Mouse (Mus musculus) ovary, postnatal 36 days (tissue): Measurements from ENCODE around the gene Sh3d21.
A peak's percentile ranks its signal among the peaks of the same experiment; 100 is the strongest.
"Not testable (repeated sequence)": the region's sequence is repeated elsewhere in the genome, so short reads cannot be mapped to it uniquely, and the experiment has no call there.

Source experiments
- DNase-seq: peaks from one replicate; pipeline ENCODE4 v3.0.0; 2022; ENCODE audit warnings: low spot score, mixed read lengths

Gene Sh3d21

DNA sequence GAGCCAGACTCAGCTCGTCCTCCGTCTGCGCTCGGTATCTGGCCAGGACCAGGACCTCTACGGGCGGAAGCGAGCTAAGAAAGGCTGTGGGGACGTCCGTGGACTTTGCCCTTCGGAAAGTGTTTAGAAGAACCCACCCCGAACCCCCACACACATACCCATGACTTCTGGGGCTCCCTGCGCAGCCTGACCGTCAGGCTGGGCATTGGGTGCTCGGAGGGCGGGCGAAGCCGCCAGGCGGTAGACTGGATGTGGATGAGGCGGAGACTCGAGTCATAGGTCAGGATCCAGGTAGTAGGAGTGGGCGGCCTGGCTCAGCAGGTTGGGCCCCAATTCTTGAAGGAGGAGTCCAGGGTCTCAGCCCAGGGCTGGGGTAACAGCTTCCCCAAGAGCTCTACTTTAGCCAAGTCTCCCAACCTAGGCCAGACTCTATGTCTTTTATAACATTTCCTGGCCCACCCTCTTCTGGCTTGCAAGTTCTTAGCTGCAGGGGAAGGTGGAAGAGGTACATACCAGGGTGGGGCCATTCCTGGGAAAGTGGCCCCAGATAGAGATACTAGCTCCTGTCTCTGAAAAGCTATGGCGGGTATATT lies at the start of gene Sh3d21:
Gene Sh3d21 (minus strand): TSS at position 425 of the 593 bp plus-strand sequence.
- DNase-seq = no peak

DNA sequence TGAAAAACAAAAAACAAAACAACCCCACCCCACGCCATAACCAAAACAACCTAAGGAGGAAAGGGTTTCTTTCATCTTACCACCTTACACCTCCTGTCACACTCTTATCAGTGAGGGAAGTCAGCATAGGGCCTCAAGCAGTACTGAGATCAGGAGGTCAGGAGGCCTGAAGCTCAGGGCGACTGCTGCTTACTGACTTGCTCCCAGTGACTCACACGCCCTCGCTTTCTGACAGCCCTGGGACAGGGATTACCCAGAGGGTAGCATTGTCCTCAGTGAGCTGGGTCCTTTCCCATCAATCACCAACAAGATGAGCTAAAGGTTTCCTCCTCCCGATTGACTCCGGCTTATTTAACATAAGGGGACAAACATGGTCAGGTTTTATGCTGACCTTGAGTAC lies 43.8 kb upstream of the Sh3d21 start:
- DNase-seq = no peak

DNA sequence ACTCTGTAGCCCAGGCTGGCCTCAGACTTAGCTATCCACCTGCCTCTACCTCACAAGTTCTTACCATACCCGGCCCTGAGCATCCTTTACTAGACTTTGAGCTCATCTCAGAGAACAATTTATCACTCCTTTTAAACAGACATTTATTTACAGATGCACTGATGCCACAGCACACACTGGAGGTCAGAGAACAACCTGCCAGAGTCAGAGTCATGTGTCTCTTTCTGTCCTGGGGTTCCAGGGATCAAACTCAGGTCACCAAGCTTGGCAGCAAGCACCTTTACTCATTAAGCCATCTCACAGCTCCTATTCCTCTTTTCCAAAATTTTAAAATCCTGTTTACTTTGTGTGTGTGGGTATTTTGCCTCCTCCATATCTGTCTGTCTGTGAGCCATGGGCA lies 42.1 kb upstream of the Sh3d21 start:
- no peak for DNase-seq

DNA sequence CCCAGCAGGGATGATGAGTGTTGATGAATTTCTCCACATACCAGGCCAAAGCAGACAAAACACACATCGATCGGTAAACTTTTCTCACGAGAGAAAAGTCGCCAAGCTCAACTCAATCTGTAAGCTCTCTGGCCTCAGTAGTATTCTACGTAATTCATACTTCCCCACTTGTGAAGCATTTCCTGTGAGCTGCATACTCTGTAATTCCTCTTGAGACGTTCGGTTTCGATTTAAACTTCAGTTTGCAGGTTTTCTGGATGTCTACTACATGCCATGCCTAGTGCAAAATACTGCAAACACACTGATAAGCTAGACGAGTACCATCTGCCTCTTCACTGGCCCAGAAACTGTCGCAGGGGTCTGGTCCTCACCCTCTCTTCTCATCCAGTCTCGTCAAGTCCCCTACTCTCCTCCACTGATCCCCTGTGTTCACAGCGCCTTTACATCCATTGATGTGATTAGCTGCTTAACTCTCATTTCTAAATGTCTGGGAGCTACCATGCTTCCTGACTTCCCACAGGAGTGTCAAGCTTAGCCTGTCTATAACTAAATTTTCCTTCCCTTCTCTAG lies 41.5 kb upstream of the Sh3d21 start:
- no peak for DNase-seq

DNA sequence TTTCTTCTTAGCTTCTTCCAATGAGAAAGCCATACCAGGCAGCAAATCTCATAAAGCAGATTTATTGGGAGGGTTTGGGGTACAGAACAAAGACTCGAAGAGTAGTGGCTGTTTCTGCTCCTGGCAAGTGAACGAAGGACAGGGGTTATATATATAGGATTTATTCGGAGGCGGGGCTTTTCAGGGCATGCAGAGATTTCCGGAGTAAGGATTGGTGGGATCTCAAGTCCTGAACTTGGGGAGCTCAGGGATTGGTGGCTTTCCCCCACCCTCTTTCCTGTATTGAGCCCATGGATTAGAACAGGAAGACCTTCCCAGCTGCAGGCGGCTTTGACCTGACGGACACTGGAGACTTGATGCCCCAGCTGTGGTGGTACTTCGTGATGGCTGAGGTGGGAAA lies 40.7 kb upstream of the Sh3d21 start:
- no peak for DNase-seq

DNA sequence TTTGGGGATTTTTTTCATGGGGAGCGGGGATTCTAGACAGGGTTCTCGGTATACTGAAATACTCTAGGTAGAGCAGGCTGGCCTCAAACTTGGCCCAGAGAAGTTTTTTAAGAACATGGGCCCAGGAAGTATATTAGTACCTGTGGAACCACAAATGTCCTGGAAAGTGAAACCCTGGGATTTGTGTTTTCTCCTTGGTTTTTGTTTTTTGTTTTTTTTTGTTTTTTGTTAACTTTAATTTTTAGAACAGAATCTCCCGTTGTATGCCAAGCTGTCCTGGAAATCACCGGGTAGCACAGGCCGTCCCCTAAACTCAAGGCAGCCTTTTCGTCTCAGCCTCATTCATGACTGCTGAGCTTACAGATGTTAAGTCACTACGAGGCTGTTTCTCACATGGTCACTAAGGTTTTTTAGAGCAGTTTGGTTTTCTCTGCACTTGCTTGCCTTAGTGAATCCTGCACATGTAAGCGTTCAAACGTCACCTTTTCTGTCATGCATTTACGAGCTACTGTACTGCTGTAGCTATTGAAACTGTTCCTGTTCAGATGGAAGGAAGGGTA lies 40.1 kb upstream of the Sh3d21 start:
- no peak for DNase-seq

DNA sequence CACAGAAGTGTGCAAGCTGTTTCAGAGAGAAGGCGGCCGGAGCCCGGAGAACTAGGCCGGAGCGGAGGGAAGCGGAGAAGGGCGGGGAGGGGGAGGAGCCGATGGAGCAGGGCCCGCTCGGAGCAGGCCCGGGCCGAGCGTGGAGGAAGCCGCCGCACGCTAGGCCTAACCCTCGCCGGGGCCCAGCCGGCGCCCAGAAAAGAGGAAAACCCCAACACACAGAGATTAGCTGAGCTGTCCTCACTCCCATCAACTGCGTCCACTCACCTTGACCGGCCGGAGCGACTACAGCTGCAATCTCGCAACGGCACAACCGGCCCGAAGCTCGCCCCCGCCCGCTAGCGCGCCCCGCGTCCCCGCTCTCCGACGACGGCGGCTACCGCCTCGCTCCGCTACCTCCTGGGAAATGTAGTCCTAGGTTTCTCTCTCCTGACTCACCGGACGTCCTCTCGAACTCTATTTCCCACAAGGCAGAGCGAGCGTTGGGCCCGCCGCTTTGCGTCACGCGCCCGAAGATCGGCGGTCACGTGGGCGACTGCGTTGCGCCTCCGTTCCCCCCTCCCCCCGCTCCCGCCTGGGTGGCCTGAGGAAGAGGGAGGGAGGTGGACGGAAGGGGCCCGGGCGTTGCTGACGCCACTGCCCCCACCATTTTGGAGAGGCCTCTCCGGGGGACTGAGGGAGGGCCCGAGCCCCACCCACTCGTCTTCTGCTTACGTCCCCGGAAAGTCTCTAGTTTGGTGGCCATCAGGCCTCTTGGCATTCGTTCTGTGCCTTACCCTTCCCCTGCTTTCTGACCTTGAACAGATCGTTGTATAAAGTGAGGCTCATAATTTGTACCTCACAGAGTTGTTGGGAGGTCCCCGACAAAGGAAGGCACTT lies 39.3 kb upstream of the Sh3d21 start, which contains the start of gene Thrap3:
Gene Thrap3 (minus strand): TSS at position 458 of the 879 bp plus-strand sequence.
- DNase-seq = peak; percentile 99

DNA sequence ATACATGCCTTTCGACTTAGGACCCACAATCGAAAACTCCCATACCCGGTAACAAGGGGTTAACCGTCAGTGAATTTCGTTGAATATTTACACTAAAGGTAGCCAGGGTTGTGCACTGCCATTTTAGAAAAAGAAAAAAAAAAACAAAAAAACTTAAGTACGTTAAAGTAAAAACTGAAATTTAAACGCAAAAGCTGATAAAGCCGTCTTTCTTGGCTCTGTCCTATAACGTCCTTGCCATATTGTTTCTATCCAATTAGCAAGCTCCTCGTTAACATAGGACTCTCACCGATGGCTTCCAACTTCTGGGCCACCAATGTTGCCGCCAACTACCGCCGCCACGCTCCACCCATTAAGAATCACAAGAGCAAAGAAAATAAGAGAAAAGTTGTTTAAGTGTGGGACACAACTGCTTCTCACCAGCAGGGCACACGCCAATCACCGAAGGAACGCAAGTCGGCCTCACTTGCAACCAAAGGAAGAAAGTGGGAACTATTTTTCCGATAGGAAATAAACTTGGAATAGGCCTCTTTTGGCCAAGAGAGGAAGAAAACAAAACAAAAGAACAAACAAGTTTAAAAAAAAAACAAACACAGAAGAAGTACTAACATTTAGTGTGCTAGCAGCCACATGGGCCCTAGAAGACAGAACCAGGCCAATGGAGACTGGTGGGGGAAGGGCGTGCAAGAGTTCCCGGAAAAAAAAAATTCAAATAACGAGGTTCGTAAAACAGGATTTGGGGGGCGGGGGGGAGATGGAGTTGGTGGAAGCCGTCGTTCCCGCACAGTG lies 38.4 kb upstream of the Sh3d21 start:
- peak; percentile 43 for DNase-seq

DNA sequence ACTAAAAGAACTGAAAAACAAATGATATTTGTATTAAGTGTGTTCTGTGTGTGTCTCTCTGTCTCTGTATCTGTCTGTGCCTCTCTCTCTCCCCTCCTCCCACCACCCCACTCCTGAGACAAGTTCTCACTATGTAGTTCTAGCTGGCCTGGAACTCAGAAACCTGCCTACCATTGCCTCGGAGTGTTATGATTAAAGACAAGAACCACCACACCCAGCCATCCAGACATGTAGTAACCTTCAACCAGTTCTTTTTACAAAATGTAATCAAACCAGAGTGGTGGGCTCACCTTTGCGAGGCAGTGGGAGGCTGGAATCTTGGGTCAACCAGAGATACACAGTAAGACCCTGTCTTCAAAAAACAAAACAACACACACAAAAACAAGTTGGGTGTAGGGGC lies 37.4 kb upstream of the Sh3d21 start:
- DNase-seq = no peak

DNA sequence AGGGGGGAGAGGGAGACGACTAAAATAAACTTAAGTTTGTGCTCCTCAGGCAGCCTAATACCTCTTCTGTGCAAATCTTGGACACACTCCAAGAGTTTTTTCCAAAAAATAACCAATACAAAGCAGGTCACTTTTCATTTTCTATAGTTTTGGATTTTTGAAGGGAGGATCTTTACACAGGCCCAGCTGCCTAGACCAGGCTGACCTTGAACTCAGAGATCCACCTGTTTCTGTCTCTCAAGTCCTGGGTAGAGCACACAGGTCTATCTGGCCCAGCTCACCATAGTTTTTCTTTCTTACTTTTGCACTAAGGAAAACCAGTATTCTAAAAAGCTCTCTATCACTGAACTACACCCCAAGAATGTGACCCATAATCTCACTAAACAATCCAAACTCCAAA lies 36.7 kb upstream of the Sh3d21 start:
- DNase-seq = no peak

DNA sequence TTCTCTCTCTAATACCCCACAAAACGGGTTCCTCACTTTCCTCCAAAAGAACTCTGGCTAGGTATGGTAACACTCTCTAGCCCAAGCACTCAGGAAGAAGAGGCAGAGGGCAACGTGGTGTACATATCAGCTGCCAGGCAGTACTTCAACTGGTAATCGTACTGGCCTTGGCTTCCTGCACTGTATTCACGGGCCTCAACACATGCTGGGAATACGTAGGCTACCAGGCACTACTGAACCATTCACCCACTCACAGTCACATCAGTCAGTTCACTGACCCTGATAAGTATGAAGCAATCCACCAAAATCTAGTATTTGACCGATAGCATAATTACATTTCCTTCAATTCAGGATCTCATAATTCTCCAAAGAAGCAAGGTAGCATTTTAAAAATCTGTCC lies 36.3 kb upstream of the Sh3d21 start:
- DNase-seq = no peak

DNA sequence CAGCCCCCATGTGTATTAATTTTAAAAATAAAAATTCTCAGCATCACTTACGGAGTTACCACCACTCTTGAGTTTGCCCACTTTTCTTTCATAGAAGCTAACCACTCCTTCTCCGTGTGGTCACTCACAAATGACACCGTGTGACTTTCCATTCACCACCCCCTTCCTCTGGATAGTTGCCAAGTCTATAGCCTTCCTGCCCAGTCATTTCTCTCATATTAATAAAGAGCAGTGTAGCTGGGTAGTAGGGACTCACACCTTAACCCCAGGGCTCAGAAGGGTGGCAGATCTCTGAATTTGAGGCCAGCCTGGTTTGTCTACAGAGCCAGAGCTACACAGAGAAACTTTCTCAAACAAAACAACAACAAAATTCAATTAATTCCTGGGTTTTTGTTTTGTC lies 34.2 kb upstream of the Sh3d21 start:
- no peak for DNase-seq

DNA sequence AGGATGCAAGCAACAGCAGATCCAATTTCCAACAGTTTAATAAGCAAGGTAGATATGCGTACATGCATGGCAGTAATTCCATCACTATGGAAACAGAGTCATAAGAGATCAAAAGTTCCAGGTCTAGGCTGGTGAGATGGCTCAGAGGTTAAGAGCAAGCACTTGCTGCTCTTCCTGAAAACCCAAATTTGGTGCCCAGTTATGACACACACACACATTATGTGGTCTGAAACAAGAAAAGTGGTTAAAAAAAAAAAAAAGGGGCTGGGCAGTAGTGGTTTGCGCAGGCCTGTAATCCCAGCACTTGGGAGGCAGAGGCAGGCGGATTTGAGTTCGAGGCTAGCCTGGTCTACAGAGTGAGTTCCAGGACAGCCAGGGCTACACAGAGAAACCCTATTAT lies 31.6 kb upstream of the Sh3d21 start:
- no peak for DNase-seq

DNA sequence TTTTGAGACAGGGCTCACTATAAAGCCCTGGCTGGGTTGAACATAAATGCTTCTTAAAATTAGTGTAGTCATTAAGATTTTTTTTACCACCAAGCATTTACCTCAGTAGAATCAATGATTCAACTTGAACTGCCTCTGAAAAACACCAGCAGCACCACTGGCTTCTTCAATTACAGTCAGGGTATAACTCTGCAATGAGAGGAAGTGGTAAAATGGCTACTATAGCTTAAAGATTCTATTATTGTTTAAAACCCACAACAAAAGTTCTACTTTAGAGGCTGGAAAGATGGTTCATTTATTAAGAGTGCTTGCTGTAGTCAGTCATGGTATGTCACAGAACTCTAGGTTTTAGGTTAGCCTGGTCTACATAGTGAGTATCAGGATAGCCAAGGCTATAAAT lies 30.9 kb upstream of the Sh3d21 start:
- DNase-seq = no peak

DNA sequence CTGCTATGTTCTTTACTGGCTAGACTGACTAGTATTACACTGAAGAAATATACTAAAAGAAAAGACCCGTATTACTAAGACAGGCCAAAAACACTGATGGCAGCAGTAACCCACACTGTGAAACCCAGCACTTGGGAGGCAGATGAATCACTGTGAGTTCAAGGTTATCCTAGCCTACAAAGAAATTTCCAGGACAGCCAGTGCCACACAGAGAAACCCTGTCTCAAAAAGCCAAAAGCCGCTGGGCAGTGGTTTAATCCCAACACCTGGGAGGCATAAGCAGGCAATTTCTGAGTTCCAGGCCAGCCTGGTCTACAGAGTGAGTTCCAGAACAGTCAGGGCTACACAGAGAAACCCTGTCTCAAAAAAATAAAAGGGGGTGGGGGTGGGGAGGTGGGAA lies 27.3 kb upstream of the Sh3d21 start:
- DNase-seq = no peak

DNA sequence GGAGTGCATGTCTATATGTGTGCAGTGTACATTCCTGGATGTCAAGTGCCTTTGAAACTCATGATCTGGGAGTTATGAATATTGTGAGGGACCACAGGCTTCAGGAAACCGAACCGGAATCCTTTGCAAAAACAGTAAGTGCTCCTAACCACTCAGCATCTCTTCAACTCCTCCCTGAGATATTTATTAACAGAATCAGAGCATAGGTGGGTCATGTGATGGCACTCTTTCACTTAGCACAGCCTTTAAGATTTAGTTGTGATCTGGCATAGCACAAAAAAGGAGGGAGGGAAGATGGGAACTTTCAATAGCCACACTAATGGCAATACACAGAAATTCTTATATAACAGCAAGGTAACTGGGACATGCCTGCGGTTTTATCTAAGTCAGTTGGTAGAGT lies 23.8 kb upstream of the Sh3d21 start:
- DNase-seq = no peak

DNA sequence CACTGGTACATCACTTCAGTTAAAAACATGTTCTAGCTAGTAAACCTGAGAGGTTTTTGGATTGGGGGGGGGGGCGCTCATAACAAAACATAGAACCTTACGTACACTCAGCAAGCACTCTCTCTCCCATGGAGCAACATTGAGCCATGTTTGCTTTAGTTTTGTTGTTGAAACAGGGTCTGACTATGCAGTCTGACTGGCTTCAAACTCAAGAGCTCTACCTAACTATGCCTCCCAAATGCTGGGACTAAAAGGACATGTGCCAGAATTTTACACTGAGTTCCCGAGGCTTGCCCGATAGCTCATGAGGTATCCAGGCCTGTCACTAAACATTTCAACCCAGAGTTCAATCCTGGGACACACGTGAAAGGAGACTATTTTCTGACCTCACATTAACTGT lies 19.7 kb upstream of the Sh3d21 start:
- no peak for DNase-seq

DNA sequence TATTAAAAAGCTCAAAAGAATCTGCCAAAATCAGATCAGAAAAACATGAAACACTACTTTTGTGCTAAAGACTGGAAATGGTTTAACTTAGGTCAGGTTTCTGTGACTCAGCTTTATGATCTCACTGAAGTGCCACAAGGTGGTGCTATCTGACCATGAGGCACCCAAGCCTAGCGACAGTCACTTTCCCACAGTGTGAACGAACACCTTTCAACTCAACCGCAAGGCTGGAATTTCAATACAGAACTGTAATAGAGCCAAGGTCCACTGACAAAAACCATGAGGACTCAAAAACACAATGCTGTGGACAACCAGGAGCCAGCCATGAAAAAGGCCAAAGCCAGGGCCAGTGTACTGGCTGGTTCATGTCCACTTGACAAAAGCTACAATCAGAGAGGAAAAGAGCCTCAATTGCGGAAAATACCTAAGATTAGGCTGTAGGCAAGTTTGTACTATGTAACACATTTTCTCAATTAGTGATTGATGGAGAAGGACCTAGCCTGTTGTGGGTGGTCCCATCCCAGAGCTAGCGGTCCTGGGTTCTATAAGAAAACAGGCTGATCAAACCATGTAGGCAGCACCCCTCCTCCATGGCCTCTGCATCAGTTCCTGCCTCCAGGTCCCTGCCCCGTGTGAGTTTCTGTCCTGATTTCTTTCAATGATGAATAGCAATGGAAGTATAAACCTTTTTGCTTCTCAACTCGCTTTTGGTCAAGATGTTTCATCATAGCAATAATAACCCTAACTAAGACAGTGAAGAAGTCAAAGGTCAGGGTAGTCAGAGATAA lies 18.1 kb upstream of the Sh3d21 start:
- DNase-seq = no peak

DNA sequence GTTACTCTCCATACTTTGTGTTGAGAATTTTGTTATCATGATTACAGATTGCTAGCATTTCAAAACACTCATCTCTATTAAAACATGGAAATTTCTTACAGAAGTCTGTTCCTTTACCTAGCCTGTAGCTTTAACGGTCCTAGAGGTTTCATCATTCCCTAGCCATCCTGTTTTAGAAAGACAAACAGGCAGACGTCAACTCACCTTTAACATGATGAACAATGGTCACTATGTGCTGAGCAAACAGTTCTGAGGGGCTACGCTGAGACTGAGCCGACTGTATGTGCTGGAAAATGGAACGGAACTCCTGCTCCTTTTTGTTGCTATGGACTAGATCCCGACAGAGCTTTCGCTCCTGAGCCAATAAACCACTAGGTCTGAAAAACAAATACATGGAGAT lies 12.7 kb upstream of the Sh3d21 start:
- not testable (repeated sequence) for DNase-seq

DNA sequence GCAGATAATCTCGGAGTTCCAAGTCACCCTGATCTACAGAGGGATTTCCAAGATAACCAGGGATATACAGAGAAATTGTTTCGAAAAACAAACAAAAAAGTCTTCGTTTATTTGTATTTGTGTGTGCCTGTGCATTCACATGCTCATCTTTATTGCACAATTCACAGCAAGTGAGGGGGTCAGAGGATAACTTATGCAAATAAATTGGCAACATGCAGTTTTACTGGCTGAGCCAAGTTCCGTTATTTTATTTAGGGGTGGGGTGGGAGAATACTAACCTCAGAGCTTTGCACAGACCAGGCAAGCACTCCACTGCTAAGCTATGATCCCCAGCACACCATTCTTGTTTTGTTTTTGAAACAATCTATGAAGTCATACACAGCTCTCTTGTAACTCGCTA lies 10.5 kb upstream of the Sh3d21 start:
- no peak for DNase-seq

DNA sequence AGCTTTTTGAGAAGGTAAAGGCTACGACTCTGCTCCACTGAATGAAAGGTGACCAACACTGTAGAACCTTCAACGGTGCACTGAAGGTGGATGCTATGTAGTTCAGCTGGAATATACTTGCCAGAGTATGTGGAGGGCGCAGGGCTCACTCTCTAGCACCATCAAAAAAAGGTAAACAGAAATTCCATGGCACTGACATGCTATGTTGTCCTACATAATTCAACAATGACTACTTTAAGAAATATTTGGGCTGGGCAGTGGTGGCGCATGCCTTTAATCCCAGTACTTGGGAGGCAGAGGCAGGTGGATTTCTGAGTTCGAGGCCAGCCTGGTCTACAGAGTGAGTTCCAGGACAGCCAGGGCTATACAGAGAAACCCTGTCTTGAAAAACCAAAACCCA lies 7.4 kb upstream of the Sh3d21 start:
- DNase-seq = not testable (repeated sequence)
